ENCODE assay signal across 9 mouse cellular contexts in the genomic region with DNA sequence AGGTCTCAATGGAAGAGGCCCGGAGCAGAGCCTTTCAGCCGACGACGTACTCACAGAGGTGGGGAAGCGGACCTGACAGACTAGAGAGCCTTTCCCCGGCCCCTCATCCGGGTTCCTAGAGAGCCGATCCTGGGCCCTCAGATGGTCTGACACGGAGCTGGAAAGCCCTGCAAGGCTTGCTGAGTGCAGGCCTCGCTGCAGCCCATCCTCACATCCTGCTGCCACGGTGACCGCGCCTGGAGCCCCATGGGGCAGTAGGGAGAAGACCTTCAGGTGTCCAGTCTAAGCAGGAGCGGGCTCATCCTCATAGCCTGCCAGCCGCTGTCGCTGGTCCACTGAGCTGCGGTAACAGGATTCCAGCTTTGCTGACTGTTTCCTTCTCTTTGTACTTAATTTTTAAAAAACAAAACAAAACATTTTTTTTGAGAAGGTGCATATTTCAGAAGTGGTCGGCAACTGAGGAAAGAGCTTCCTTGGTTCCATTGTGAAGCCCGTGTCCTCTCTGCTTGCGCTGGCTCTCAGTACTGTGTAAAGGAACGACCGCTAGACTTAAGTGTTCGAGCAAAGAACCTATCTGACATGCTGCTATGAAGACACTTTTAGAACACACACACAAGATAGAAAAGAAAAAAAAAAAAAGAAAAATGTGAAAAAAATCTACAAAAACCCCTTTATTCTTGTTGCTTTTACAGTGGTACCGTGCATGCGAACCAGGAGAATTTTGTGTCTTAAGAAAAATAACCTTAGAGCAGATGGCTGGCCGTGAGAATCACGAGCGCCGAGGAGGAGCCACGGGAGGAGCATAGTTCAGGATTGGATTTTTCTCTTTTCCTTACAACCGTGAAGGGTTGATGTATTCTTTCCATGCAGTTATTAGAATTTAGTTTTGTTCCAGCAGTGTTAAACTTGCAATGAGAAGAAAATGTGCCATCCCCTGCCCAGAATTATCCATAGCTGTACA. TPM values are rescaled to one million over a fixed set of nuclear protein-coding genes. Genes with fewer than 3 reads are reported as not detected.
DNase-seq lines count a peak whose midpoint lies in the region; ATAC-seq lines count a peak whose summit lies in the region.
"Had no signal": no experiment of that assay in that cellular context is flagged by ENCODE, and none has a peak within 500 bp of the region (broad histone marks: within the 10 kb centered on the region; RNA-seq: fewer than 3 reads in every experiment).

No protein-coding gene starts in this region.

- H3K4me2 ChIP-seq in lung, embryonic 15.5 days, result peak overlapping the region; percentile 93; the same call in 1 of the 2 replicates
- H3K4me2 ChIP-seq in embryonic facial prominence, embryonic 12.5 days (replicated peaks), result peak overlapping the region; percentile 80
- H3K4me2 ChIP-seq in hindbrain, embryonic 16.5 days (ENCODE audit: low read length), result peak overlapping the region; percentile 86
- H3K4me2 ChIP-seq in neural tube, embryonic 13.5 days, result peak overlapping the region; percentile 78
- H3K4me2 ChIP-seq: heart, embryonic 15.5 days had no signal

- no peak overlapping the region for H3K4me3 ChIP-seq in lung, embryonic 15.5 days
- peak overlapping the region; percentile 72 for H3K4me3 ChIP-seq in embryonic facial prominence, embryonic 12.5 days
- peak overlapping the region; percentile 90 for H3K4me3 ChIP-seq in hindbrain, embryonic 16.5 days (ENCODE audit: low read length)
- peak overlapping the region; percentile 84 for H3K4me3 ChIP-seq in neural tube, embryonic 13.5 days
- H3K4me3 ChIP-seq: heart, embryonic 15.5 days had no signal

- H3K27me3 ChIP-seq in lung, embryonic 15.5 days, result peaks cover 7% of the 10 kb centered on the region; the same call in 1 of the 2 replicates
- peaks cover 9% of the 10 kb centered on the region; the same call in 1 of the 2 replicates for H3K27me3 ChIP-seq in embryonic facial prominence, embryonic 12.5 days
- no peaks in the 10 kb centered on the region for H3K27me3 ChIP-seq in hindbrain, embryonic 16.5 days (replicated peaks; ENCODE audit: control insufficient read depth, insufficient read depth, low read length)
- 0 out of 2 replicates have a peak, but pooled peaks cover 3% of the 10 kb centered on the region for H3K27me3 ChIP-seq in neural tube, embryonic 13.5 days

- ATAC-seq in lung, embryonic 15.5 days (ENCODE audit: borderline replicate concordance, extremely low read depth, low FRiP score, low TSS enrichment), result no peak
- ATAC-seq in embryonic facial prominence, embryonic 12.5 days (ENCODE audit: insufficient number of reproducible peaks, insufficient read depth, low FRiP score, low TSS enrichment), result no peak
- ATAC-seq in hindbrain, embryonic 16.5 days, result no peak
- ATAC-seq in neural tube, embryonic 13.5 days (ENCODE audit: low read depth), result no peak

- H3K27ac ChIP-seq in lung, embryonic 15.5 days, result no peak overlapping the region
- peak overlapping the region; percentile 32; the same call in 1 of the 2 replicates for H3K27ac ChIP-seq in embryonic facial prominence, embryonic 12.5 days
- H3K27ac ChIP-seq in hindbrain, embryonic 16.5 days (ENCODE audit: low read depth, low read length), result peak overlapping the region; percentile 98
- peak overlapping the region; percentile 99 for H3K27ac ChIP-seq in neural tube, embryonic 13.5 days (replicated peaks)
- H3K27ac ChIP-seq: heart, embryonic 15.5 days had no signal

- H3K4me1 ChIP-seq in lung, embryonic 15.5 days, result peaks cover 36% of the 10 kb centered on the region
- H3K4me1 ChIP-seq in embryonic facial prominence, embryonic 12.5 days, result peaks cover 44% of the 10 kb centered on the region
- peaks cover 41% of the 10 kb centered on the region for H3K4me1 ChIP-seq in hindbrain, embryonic 16.5 days (ENCODE audit: control insufficient read depth, insufficient read depth, low read depth, low read length)
- H3K4me1 ChIP-seq in neural tube, embryonic 13.5 days (replicated peaks), result peaks cover 81% of the 10 kb centered on the region

- no peaks in the 10 kb centered on the region for H3K36me3 ChIP-seq in lung, embryonic 15.5 days
- H3K36me3 ChIP-seq in embryonic facial prominence, embryonic 12.5 days, result peaks cover 3% of the 10 kb centered on the region; the same call in 1 of the 2 replicates
- H3K36me3 ChIP-seq in hindbrain, embryonic 16.5 days (ENCODE audit: control insufficient read depth, insufficient read depth, low read length), result no peaks in the 10 kb centered on the region
- H3K36me3 ChIP-seq in neural tube, embryonic 13.5 days, result peaks cover 29% of the 10 kb centered on the region; the same call in 1 of the 2 replicates
- H3K36me3 ChIP-seq: heart, embryonic 15.5 days had no signal

- no peak overlapping the region for H3K9ac ChIP-seq in lung, embryonic 15.5 days
- H3K9ac ChIP-seq in embryonic facial prominence, embryonic 12.5 days, result peak overlapping the region; percentile 40; the same call in 1 of the 2 replicates
- H3K9ac ChIP-seq in hindbrain, embryonic 16.5 days (ENCODE audit: low read depth, low read length), result peak overlapping the region; percentile 92
- peak overlapping the region; percentile 98 for H3K9ac ChIP-seq in neural tube, embryonic 13.5 days
- H3K9ac ChIP-seq: heart, embryonic 15.5 days had no signal

- WGBS in lung, embryonic 15.5 days, result 74% methylated on average over 31 of the region's 31 CpGs
- WGBS in embryonic facial prominence, embryonic 12.5 days, result 80% methylated on average over 31 of the region's 31 CpGs
- 34% methylated on average over 31 of the region's 31 CpGs for WGBS in hindbrain, embryonic 16.5 days
- WGBS in neural tube, embryonic 13.5 days, result 57% methylated on average over 31 of the region's 31 CpGs

- DNase-seq in lung, adult 18-20 months, result no peak
- DNase-seq in kidney, postnatal 4 days, result no peak
- DNase-seq in left cerebral cortex, adult 8-10 months (ENCODE audit: low spot score in 2 of 2), result no peak
- no peak for DNase-seq in kidney, adult 18-20 months

- H3K9me3 ChIP-seq in lung, embryonic 15.5 days, result no peaks in the 10 kb centered on the region
- no peaks in the 10 kb centered on the region for H3K9me3 ChIP-seq in embryonic facial prominence, embryonic 12.5 days
- no peaks in the 10 kb centered on the region for H3K9me3 ChIP-seq in hindbrain, embryonic 16.5 days (ENCODE audit: control insufficient read depth, low read length)
- no peaks in the 10 kb centered on the region for H3K9me3 ChIP-seq in neural tube, embryonic 13.5 days
- H3K9me3 ChIP-seq: heart, embryonic 15.5 days had no signal

RNA-seq across cellular contexts. Expression of gene Cdk5r1, which starts 3.4 kb away (rescaled TPM):
- polyA plus RNA-seq in lung, embryonic 15.5 days (2015; fragmentation: Nextera tagmentation; extraction: Ambion mirVana), result 0.81 and 1.2 TPM in 2 replicates
- polyA plus RNA-seq in embryonic facial prominence, embryonic 12.5 days (2016; fragmentation: Nextera tagmentation; extraction: Ambion mirVana), result 9.4 TPM in 2 replicates
- 77.3 and 81.1 TPM in 2 replicates for polyA plus RNA-seq in hindbrain, embryonic 16.5 days (2015; fragmentation: Nextera tagmentation; extraction: Ambion mirVana)
- polyA plus RNA-seq in neural tube, embryonic 13.5 days (2015; fragmentation: Nextera tagmentation; extraction: Ambion mirVana), result 87.8 and 95.6 TPM in 2 replicates
- 100 to 1,000 TPM; 252 to 280 (median 262) TPM for total RNA-seq in left cerebral cortex, adult 8-10 months (2022)

RNA-seq across cellular contexts. Expression of gene Psmd11, which starts 51.8 kb away (rescaled TPM):
- polyA plus RNA-seq in lung, embryonic 15.5 days (2015; fragmentation: Nextera tagmentation; extraction: Ambion mirVana), result 300 and 311 TPM in 2 replicates
- polyA plus RNA-seq in embryonic facial prominence, embryonic 12.5 days (2016; fragmentation: Nextera tagmentation; extraction: Ambion mirVana), result 320 and 333 TPM in 2 replicates
- 272 and 275 TPM in 2 replicates for polyA plus RNA-seq in hindbrain, embryonic 16.5 days (2015; fragmentation: Nextera tagmentation; extraction: Ambion mirVana)
- polyA plus RNA-seq in neural tube, embryonic 13.5 days (2015; fragmentation: Nextera tagmentation; extraction: Ambion mirVana), result 293 and 304 TPM in 2 replicates
- total RNA-seq in left cerebral cortex, adult 8-10 months (2022), result 100 to 1,000 TPM in 1 of 4 experiments, 10 to 100 TPM in 3; 93.9 to 105 (median 97.8) TPM
